ENCODE assay signal across 8 mouse cellular contexts in the genomic region with DNA sequence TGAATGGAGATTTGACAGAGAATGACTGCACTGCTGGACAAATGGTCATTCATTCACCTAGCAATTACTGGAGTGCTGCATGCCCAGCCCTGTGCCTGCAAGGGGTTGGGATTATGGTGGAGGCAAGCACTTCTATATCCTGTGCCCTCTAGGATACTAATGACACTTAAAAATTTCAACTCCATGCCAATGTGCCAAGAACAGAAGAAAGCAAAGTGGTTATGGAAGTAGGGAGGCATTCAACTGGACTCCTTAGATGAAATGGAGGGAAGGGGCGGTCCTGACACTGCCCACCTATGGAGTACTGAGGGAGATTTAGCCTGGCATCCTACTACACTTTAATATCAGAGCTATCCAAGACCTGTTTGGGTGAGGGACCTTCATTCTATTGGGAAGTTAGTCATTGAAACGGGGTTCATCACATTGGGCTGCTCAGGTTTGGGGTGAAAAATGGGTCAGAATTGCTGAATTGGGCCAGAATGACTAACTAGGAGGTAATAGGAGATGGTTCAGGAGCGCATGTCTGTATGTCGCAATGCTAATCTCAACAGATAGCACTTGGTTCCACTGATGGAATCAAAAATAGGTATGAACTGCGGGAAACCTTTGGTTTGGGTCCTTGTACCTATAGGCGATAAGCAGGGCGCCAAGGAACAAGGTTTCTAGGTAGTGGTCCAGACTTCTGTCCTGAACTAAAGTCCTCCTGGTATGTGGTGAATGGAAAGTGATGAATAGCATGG. TPM values are rescaled to one million over a fixed set of nuclear protein-coding genes. Genes with fewer than 3 reads are reported as not detected.
A peak's percentile ranks its signal among the peaks of the same experiment; 100 is the strongest.
DNase-seq lines count a peak whose midpoint lies in the region; ATAC-seq and TF ChIP-seq lines count a peak whose summit lies in the region.

No protein-coding gene starts in this region.

- no peak for TF ChIP-seq EP300 in heart, adult 2 months (IDR thresholded peaks at IDR 0.05; ENCODE audit: insufficient read depth, low read depth, low read length)

- ATAC-seq in heart, embryonic 16.5 days (replicated peaks; ENCODE audit: extremely low read depth, insufficient read depth, low FRiP score) = no peak; the same call in 1 of the 2 replicates
- ATAC-seq in megakaryocyte progenitor cell, adult 5-6 weeks (replicated peaks; ENCODE audit: poor library complexity) = no peak; the same call in 1 of the 2 replicates

- peaks cover 6% of the 10 kb centered on the region for H3K4me1 ChIP-seq in heart, adult 2 months (ENCODE audit: control insufficient read depth, insufficient read depth, low read length)
- no peaks in the 10 kb centered on the region for H3K4me1 ChIP-seq in ES-E14 (ENCODE audit: control insufficient read depth in 2 of 2, insufficient read depth in 2 of 2, low read length in 2 of 2, poor library complexity in 1 of 2)
- H3K4me1 ChIP-seq in heart, embryonic 16.5 days (ENCODE audit: control insufficient read depth, insufficient read depth, low read length) = peaks cover 19% of the 10 kb centered on the region

- no peak for DNase-seq in heart, adult 2 months
- DNase-seq in heart, postnatal 25 days (ENCODE audit: low spot score) = no peak
- DNase-seq in ES-E14 (ENCODE audit: low read depth, low spot score) = peak; percentile 26
- DNase-seq in lung, postnatal 25 days (ENCODE audit: low spot score) = peak; percentile 2
- no peak for DNase-seq in urinary bladder, adult 18-20 months (ENCODE audit: low spot score in 2 of 2)
- DNase-seq in right cerebral cortex, postnatal 14 days = no peak

- TF ChIP-seq POLR2A in heart, adult 2 months (IDR thresholded peaks at IDR 0.05; ENCODE audit: insufficient read depth, low read depth, low read length) = no peak

- intact Hi-C loops in heart, adult 2 months (cut with DNase I) = loop anchor here (1.0 to 10.0 kb wide), 4 partner anchors 32 to 714 kb away; a partner anchor contains a TSS
- intact Hi-C loops in heart, postnatal 25 days (cut with DNase I) = loop anchor here (2.0 kb wide), 1 partner anchor 30 kb away; no protein-coding TSS in a partner anchor

- H3K9ac ChIP-seq in heart, adult 2 months (ENCODE audit: low read depth, low read length) = peak overlapping the region; percentile 76
- peak overlapping the region; percentile 62; the same call in 1 of the 2 replicates for H3K9ac ChIP-seq in ES-E14 (ENCODE audit: insufficient read depth, low read depth, low read length, poor library complexity, severe bottlenecking)
- H3K9ac ChIP-seq in heart, embryonic 16.5 days (ENCODE audit: low read length) = peak overlapping the region; percentile 76

- peak overlapping the region; percentile 60 for H3K4me2 ChIP-seq in heart, embryonic 16.5 days (ENCODE audit: low read depth, low read length)

- in situ Hi-C loops in ES-E14 (cut with MboI; ENCODE audit: low sequenced_read_pairs in 2 of 2, unreplicated experiment in 2 of 2) = no loop called here

- TF ChIP-seq CTCF in heart, adult 2 months (IDR thresholded peaks at IDR 0.05) = no peak

- peak overlapping the region; percentile 87 for H3K27ac ChIP-seq in heart, adult 2 months
- H3K27ac ChIP-seq in ES-E14 (ENCODE audit: insufficient read depth, low read depth, low read length, poor library complexity, severe bottlenecking) = no peak overlapping the region
- peak overlapping the region; percentile 71 for H3K27ac ChIP-seq in heart, embryonic 16.5 days (ENCODE audit: low read length)

- no peaks in the 10 kb centered on the region for H3K9me3 ChIP-seq in ES-E14 (ENCODE audit: control insufficient read depth, insufficient read depth, low read depth, low read length)
- H3K9me3 ChIP-seq in heart, embryonic 16.5 days (replicated peaks; ENCODE audit: control insufficient read depth, low read length) = no peaks in the 10 kb centered on the region

- WGBS in heart, adult 2 months = 69% methylated on average over 7 of the region's 7 CpGs
- 66% methylated on average over 7 of the region's 7 CpGs for WGBS in heart, embryonic 16.5 days

- H3K27me3 ChIP-seq in heart, adult 2 months (ENCODE audit: control insufficient read depth, insufficient read depth, low read length) = no peaks in the 10 kb centered on the region
- no peaks in the 10 kb centered on the region for H3K27me3 ChIP-seq in heart, embryonic 16.5 days (ENCODE audit: control insufficient read depth, insufficient read depth, low read length)

- peaks cover 17% of the 10 kb centered on the region for H3K36me3 ChIP-seq in heart, adult 2 months (ENCODE audit: control insufficient read depth, insufficient read depth, low read length)
- no peaks in the 10 kb centered on the region for H3K36me3 ChIP-seq in ES-E14 (ENCODE audit: control insufficient read depth, insufficient read depth, low read length, poor library complexity, severe bottlenecking)
- H3K36me3 ChIP-seq in heart, embryonic 16.5 days (ENCODE audit: control insufficient read depth, insufficient read depth) = 0 out of 2 replicates have a peak, but pooled peaks cover 7% of the 10 kb centered on the region

- peak overlapping the region; percentile 89 for H3K4me3 ChIP-seq in heart, adult 2 months
- H3K4me3 ChIP-seq in ES-E14 (ENCODE audit: insufficient read depth in 1 of 2, low read depth in 1 of 2, low read length in 2 of 2, poor library complexity in 1 of 2, severe bottlenecking in 1 of 2) = peak overlapping the region; percentile 62 to 70
- H3K4me3 ChIP-seq in heart, embryonic 16.5 days (ENCODE audit: low read length) = peak overlapping the region; percentile 96

- peaks cover 9% of the 10 kb centered on the region; the same call in 1 of the 2 replicates for H3K79me2 ChIP-seq in heart, adult 2 months (replicated peaks; ENCODE audit: control insufficient read depth, insufficient read depth, low read length)

TF ChIP-seq in ES-E14, 5 proteins besides CTCF, POLR2A, EP300 and RAD21:
- TF ChIP-seq ZNF384 (IDR thresholded peaks at IDR 0.05; ENCODE audit: low read depth, low read length) = no peak
- no peak for TF ChIP-seq CHD2 (IDR thresholded peaks at IDR 0.05; ENCODE audit: low read depth, low read length)
- TF ChIP-seq MAFK (IDR thresholded peaks at IDR 0.05; ENCODE audit: insufficient read depth, low read depth, low read length) = no peak
- TF ChIP-seq HCFC1 (IDR thresholded peaks at IDR 0.05; ENCODE audit: borderline replicate concordance, insufficient read depth, low read length) = no peak
- no peak for TF ChIP-seq ZC3H11A (IDR thresholded peaks at IDR 0.05; ENCODE audit: borderline replicate concordance, low read depth, low read length)

RNA-seq across cellular contexts. Expression of a gene that starts 1.0 kb away (rescaled TPM):
- 10 to 100 TPM; 24.7 TPM for total RNA-seq in heart, adult 2 months (2021)
- 23.6 and 31.3 TPM in 2 replicates for polyA plus RNA-seq in heart, adult 2 months (2012; rRNA removed)
- total RNA-seq in heart, postnatal 25 days (2021) = 10 to 100 TPM; 24.3 to 29.7 TPM
- 17.3 and 19.0 TPM in 2 replicates for total RNA-seq in ES-E14 (2012; rRNA removed)
- 7.3 and 7.5 TPM in 2 replicates for polyA plus RNA-seq in heart, embryonic 16.5 days (2015; fragmentation: Nextera tagmentation; extraction: Ambion mirVana)
- 27.1 and 38.6 TPM in 2 replicates for total RNA-seq in megakaryocyte progenitor cell, adult 5-6 weeks (2015)
- total RNA-seq in megakaryocyte progenitor cell, adult 5-6 weeks (2017) = 30.8 and 48.2 TPM in 2 replicates

RNA-seq across cellular contexts. Expression of a gene that starts 32.6 kb away (rescaled TPM):
- 10 to 100 TPM; 30.9 to 31.5 TPM for total RNA-seq in heart, adult 2 months (2021)
- polyA plus RNA-seq in heart, adult 2 months (2012; rRNA removed) = 27.2 and 44.3 TPM in 2 replicates
- 10 to 100 TPM; 27.1 to 29.1 TPM for total RNA-seq in heart, postnatal 25 days (2021)
- 177 and 186 TPM in 2 replicates for total RNA-seq in ES-E14 (2012; rRNA removed)
- 111 and 115 TPM in 2 replicates for polyA plus RNA-seq in heart, embryonic 16.5 days (2015; fragmentation: Nextera tagmentation; extraction: Ambion mirVana)
- total RNA-seq in megakaryocyte progenitor cell, adult 5-6 weeks (2015) = 143 and 145 TPM in 2 replicates
- total RNA-seq in megakaryocyte progenitor cell, adult 5-6 weeks (2017) = 107 and 120 TPM in 2 replicates

Comparison
In these comparisons a context has a peak if more than half of its experiments do, and no peak if none do; other contexts are left out.
1. DNase-seq: peak in ES-E14 (single experiment) and lung, postnatal 25 days (single experiment); none in heart, adult 2 months (0 of 2), heart, postnatal 25 days (single experiment), urinary bladder, adult 18-20 months (0 of 2) and right cerebral cortex, postnatal 14 days (single experiment).
2. Peak in every context shown above with its lines, with median percentiles within 50 percentile points of each other: H3K4me3 ChIP-seq and H3K9ac ChIP-seq.